Mouse (Mus musculus) ES-Bruce4 (cell line): ENCODE measurements around the gene Plcb1. TPM values are rescaled to one million over a fixed set of nuclear protein-coding genes. Genes with fewer than 3 reads are reported as not detected.

Experiments used
- H3K27ac ChIP-seq: 2 replicates; pipeline ENCODE4 v1.5.1; 2012; ENCODE audit warnings: low read length, inconsistent platforms; ENCODE audit not compliant: insufficient read depth
- H3K27me3 ChIP-seq: 2 replicates; pipeline ENCODE4 v1.6.1; 2012; ENCODE audit warnings: mild to moderate bottlenecking, low read length, inconsistent platforms; ENCODE audit not compliant: control insufficient read depth, poor library complexity, insufficient read depth, severe bottlenecking
- H3K36me3 ChIP-seq: 2 replicates; pipeline ENCODE4 v1.6.1; 2012; ENCODE audit warnings: inconsistent platforms, mild to moderate bottlenecking, low read length, moderate library complexity; ENCODE audit not compliant: control insufficient read depth, poor library complexity, insufficient read depth, severe bottlenecking
- H3K4me1 ChIP-seq: one replicate; pipeline ENCODE4 v1.8.1; 2011; ENCODE audit warnings: low read length; ENCODE audit not compliant: control insufficient read depth, insufficient read depth
- H3K4me3 ChIP-seq: 2 replicates; pipeline ENCODE4 v1.5.1; 2011; ENCODE audit warnings: low read depth, mild to moderate bottlenecking, low read length
- H3K9ac ChIP-seq: 2 replicates; pipeline ENCODE4 v1.6.1; 2012; ENCODE audit warnings: low read depth, mild to moderate bottlenecking, inconsistent platforms; ENCODE audit not compliant: poor library complexity, severe bottlenecking
- H3K9me3 ChIP-seq: replicated peaks from 2 replicates; pipeline ENCODE4 v1.6.1; 2012; ENCODE audit warnings: mild to moderate bottlenecking, low read length, inconsistent platforms; ENCODE audit not compliant: control insufficient read depth, poor library complexity, insufficient read depth, severe bottlenecking
- CTCF ChIP-seq: IDR thresholded peaks from one replicate; pipeline ENCODE4 v1.8.1; 2011; ENCODE audit warnings: low read depth, low read length
- EP300 ChIP-seq: IDR thresholded peaks from 2 replicates; pipeline ENCODE4 v1.6.1; 2011; ENCODE audit warnings: low read depth, low read length; ENCODE audit not compliant: insufficient read depth
- POLR2A ChIP-seq: IDR thresholded peaks from one replicate; pipeline ENCODE4 v1.8.1; 2011; ENCODE audit warnings: low read length; ENCODE audit not compliant: insufficient read depth
- polyA plus RNA-seq: library from polyadenylated mRNA; stranded (reverse); fragments of >200 nt; gene quantifications from 2 replicates; pipeline ENCODE4 v1.2.4, GENCODE M21; 2011; ENCODE audit warnings: low read depth; ENCODE audit not compliant: missing spikeins, insufficient read depth, insufficient read length

Plcb1 gene
- polyA plus RNA-seq, 1 experiment, result 0.19 TPM

GRCm38 (mm10) chr2:134926266-134926665 is 140.4 kb downstream of the Plcb1 start:
- no peak for TF ChIP-seq CTCF
- Histone ChIP-seq H3K9ac (no peak overlapping the region), H3K36me3 (no peaks in the 10 kb centered on the region), H3K27me3 (no peaks in the 10 kb centered on the region), H3K4me1 (no peaks in the 10 kb centered on the region), H3K9me3 (no peaks in the 10 kb centered on the region), H3K27ac (no peak overlapping the region), H3K4me3 (no peak overlapping the region)

GRCm38 (mm10) chr2:134927072-134927471 is 141.2 kb downstream of the Plcb1 start:
- Histone ChIP-seq H3K9me3 (no peaks in the 10 kb centered on the region), H3K4me1 (no peaks in the 10 kb centered on the region), H3K27ac (no peak overlapping the region), H3K36me3 (no peaks in the 10 kb centered on the region), H3K9ac (no peak overlapping the region), H3K4me3 (no peak overlapping the region), H3K27me3 (no peaks in the 10 kb centered on the region)
- TF ChIP-seq POLR2A, result no peak
- TF ChIP-seq EP300, result no peak
- TF ChIP-seq CTCF, result no peak

- Histone ChIP-seq H3K36me3 (no peaks in the 10 kb centered on the region), H3K9ac (no peak overlapping the region), H3K4me1 (no peaks in the 10 kb centered on the region), H3K4me3 (no peak overlapping the region), H3K9me3 (no peaks in the 10 kb centered on the region), H3K27me3 (no peaks in the 10 kb centered on the region), H3K27ac (no peak overlapping the region)
- TF ChIP-seq EP300 (no peak), POLR2A (no peak), CTCF (no peak)
Measured at GRCm38 (mm10) chr2:134929452-134929851, 143.6 kb downstream of the Plcb1 start.

- Histone ChIP-seq H3K36me3 (no peaks in the 10 kb centered on the region), H3K4me3 (no peak overlapping the region), H3K9ac (no peak overlapping the region), H3K27ac (no peak overlapping the region), H3K9me3 (no peaks in the 10 kb centered on the region), H3K4me1 (no peaks in the 10 kb centered on the region), H3K27me3 (no peaks in the 10 kb centered on the region)
- no peak for TF ChIP-seq POLR2A
- no peak for TF ChIP-seq EP300
- no peak for TF ChIP-seq CTCF
Measured at GRCm38 (mm10) chr2:134930961-134931360, 145.1 kb downstream of the Plcb1 start.

- Histone ChIP-seq H3K9ac (no peak overlapping the region), H3K27me3 (no peaks in the 10 kb centered on the region), H3K27ac (no peak overlapping the region), H3K4me1 (no peaks in the 10 kb centered on the region), H3K36me3 (no peaks in the 10 kb centered on the region), H3K9me3 (no peaks in the 10 kb centered on the region), H3K4me3 (no peak overlapping the region)
- TF ChIP-seq CTCF, result no peak
- no peak for TF ChIP-seq POLR2A
- TF ChIP-seq EP300, result no peak
Measured at GRCm38 (mm10) chr2:134931756-134932421, 146.0 kb downstream of the Plcb1 start.

GRCm38 (mm10) chr2:134935469-134935868 is 149.6 kb downstream of the Plcb1 start:
- no peaks in the 10 kb centered on the region for H3K4me1 ChIP-seq
- H3K27ac ChIP-seq, result no peak overlapping the region
- H3K27me3 ChIP-seq, result no peaks in the 10 kb centered on the region
- TF ChIP-seq CTCF (no peak), EP300 (no peak), POLR2A (no peak)
- H3K4me3 ChIP-seq, result no peak overlapping the region
- H3K9ac ChIP-seq, result no peak overlapping the region
- no peaks in the 10 kb centered on the region for H3K36me3 ChIP-seq
- H3K9me3 ChIP-seq, result no peaks in the 10 kb centered on the region
